Mouse (Mus musculus) limb, embryonic 14.5 days (tissue): ENCODE results near the gene Olfr612. TPM values are rescaled to one million over a fixed set of nuclear protein-coding genes. Genes with fewer than 3 reads are reported as not detected.
"Not testable (repeated sequence)": the region's sequence is repeated elsewhere in the genome, so short reads cannot be mapped to it uniquely, and the experiment has no call there.

Experiments
- ATAC-seq: fragments of 200-750 bp; cut with Nextera tagmentation; 2 replicates; pipeline ENCODE4 v1.8.0; 2017; ENCODE audit warnings: low read depth, moderate number of reproducible peaks, moderate TSS enrichment; ENCODE audit not compliant: low FRiP score
- DNase-seq: peaks from one replicate; pipeline ENCODE4 v3.0.0-alpha.2; 2015; ENCODE audit warnings: low spot score
- H3K27ac ChIP-seq: fragments of 300-500 bp; sonication (generic); replicated peaks from 2 replicates; pipeline ENCODE4 v1.5.1; 2014; ENCODE audit warnings: low read depth, mild to moderate bottlenecking, low read length, moderate library complexity, mixed read lengths
- H3K27me3 ChIP-seq: fragments of 300-500 bp; sonication (generic); 2 replicates; pipeline ENCODE4 v1.6.1; 2014; ENCODE audit warnings: low read length, mixed read lengths; ENCODE audit not compliant: control insufficient read depth, insufficient read depth
- H3K36me3 ChIP-seq: fragments of 300-500 bp; sonication (generic); 2 replicates; pipeline ENCODE4 v1.6.1; 2014; ENCODE audit warnings: mild to moderate bottlenecking, low read length, moderate library complexity, mixed read lengths; ENCODE audit not compliant: control insufficient read depth, insufficient read depth
- H3K4me1 ChIP-seq: fragments of 300-500 bp; sonication (generic); 2 replicates; pipeline ENCODE4 v1.6.1; 2014; ENCODE audit warnings: antibody characterized with exemption, low read length, mixed read lengths; ENCODE audit not compliant: control insufficient read depth, insufficient read depth
- H3K4me2 ChIP-seq: fragments of 300-500 bp; sonication (generic); replicated peaks from 2 replicates; pipeline ENCODE4 v1.6.1; 2014; ENCODE audit warnings: low read depth, mild to moderate bottlenecking, low read length, moderate library complexity; ENCODE audit not compliant: severe bottlenecking
- H3K4me3 ChIP-seq: fragments of 300-500 bp; sonication (generic); replicated peaks from 2 replicates; pipeline ENCODE4 v1.5.1; 2014; ENCODE audit warnings: low read length
- H3K9ac ChIP-seq: fragments of 300-500 bp; sonication (generic); 2 replicates; pipeline ENCODE4 v1.6.1; 2014; ENCODE audit warnings: mild to moderate bottlenecking, low read depth, low read length, moderate library complexity; ENCODE audit not compliant: severe bottlenecking
- H3K9me3 ChIP-seq: fragments of 300-500 bp; sonication (generic); 2 replicates; pipeline ENCODE4 v1.6.1; 2016; ENCODE audit warnings: low read length; ENCODE audit not compliant: control insufficient read depth
- POLR2A ChIP-seq: fragments of 200-500 bp; IDR thresholded peaks from 2 replicates; pipeline ENCODE4 v1.8.0; 2012; ENCODE audit warnings: inconsistent platforms, mild to moderate bottlenecking, moderate library complexity, borderline replicate concordance; ENCODE audit not compliant: insufficient read depth, insufficient read length; ENCODE audit errors: extremely low read depth
- WGBS: fragments of 180-500 bp; shearing (Covaris S2); extraction: QIAGEN DNeasy Blood & Tissue Kit; methylation state at CpG from one replicate; pipeline ENCODE4 v1.1.7; 2014; 5-methylcytosine and 5-hydroxymethylcytosine counted together
- polyA plus RNA-seq, 2 experiments: library from polyadenylated mRNA; depleted of rRNA in 1 of 2; stranded (reverse) in 1 of 2; unstranded in 1 of 2; fragments of >200 nt; fragmentation: Nextera tagmentation in 1 of 2; extraction: Ambion mirVana in 1 of 2; gene quantifications; 2 replicates each; pipeline versions ENCODE4 v1.2.1 to v1.2.3; 2012 to 2014

Olfr612 gene
- polyA plus RNA-seq (2012; rRNA removed) = not detected in 2 replicates
- polyA plus RNA-seq (2014; fragmentation: Nextera tagmentation; extraction: Ambion mirVana) = not detected in 2 replicates

DNA sequence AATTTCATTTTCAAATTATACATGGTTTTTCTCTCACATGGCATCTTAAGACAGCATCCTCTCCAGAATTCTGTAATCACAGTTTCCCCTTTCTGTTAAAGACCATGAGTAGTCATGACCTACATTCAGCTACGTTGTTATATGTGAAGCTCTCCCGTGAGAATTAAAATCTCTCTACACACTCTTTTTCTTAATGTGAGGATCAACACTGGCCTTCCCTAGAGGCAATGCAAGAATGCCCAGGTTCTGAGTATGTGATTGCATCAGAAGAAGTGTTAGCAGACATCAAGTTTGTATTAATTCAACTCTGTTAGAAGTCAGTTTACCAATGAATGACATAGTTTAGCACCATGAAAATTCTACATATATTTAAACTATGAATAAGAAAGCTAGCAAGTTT, at the start of gene Olfr612:
Gene Olfr612 (minus strand): TSS at position 101 of the 400 bp plus-strand sequence.
- WGBS = 78% methylated on average over 2 of the region's 2 CpGs
- H3K27ac ChIP-seq, H3K4me2 ChIP-seq: not testable (repeated sequence)

DNA sequence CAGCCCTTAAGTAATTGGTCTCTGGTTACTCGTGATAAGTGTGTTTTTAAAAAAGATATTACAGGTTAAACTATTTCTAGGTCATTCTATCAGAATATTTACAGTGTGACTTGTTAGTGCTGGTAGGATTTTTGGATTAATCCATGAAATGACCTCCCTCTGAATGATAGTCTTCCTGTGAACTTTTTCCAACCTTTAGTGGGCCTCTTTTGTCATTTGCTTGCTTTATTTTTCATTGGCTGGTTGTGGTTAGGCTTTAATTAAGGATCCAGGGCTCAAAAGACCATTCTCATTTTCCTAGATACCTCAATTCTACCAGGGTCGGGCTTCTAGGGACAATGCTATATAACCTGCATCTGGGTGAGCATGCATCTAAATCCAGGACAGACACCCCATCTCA, 47.3 kb upstream of the Olfr612 start, which contains the start of gene Olfr618:
Gene Olfr618 (plus strand): TSS at position 301 of the 400 bp plus-strand sequence.
- Histone ChIP-seq H3K4me3 (no peak within 1 kb of the TSS), H3K27me3 (no peaks in the 10 kb centered on the region), H3K4me1 (no peaks in the 10 kb centered on the region), H3K9ac (no peak within 1 kb of the TSS), H3K9me3 (no peaks in the 10 kb centered on the region), H3K4me2 (no peak within 1 kb of the TSS), H3K36me3 (no peaks in the 10 kb centered on the region), H3K27ac (no peak within 1 kb of the TSS)
- DNase-seq (no peak), ATAC-seq (no peak)
- no peak for TF ChIP-seq POLR2A
- WGBS = 57% methylated on average over 2 of the region's 2 CpGs

More for the DNA sequence above, at the start of gene Olfr612:
- not testable (repeated sequence) for H3K27me3 ChIP-seq, H3K36me3 ChIP-seq, H3K4me1 ChIP-seq, ATAC-seq, H3K9ac ChIP-seq, H3K9me3 ChIP-seq, DNase-seq, H3K4me3 ChIP-seq

DNA sequence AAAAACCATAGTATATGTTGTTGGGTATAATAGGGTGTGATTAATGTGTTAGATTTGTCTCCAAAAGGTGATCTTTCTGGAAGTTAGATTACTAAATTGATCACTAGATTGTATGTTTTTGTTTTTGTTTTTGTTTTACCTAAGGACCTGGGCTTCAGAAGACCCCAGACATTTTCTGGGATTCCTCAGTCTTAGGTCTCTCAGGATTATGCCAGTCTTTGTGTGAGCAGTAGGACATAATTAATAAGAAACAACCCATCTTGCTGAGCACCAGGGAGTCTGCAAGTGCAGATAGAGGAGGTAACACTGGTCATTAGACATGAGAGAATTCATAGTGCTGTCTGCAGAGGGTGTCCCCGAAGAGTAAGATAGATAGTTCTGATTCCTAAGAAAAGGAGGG, 30.2 kb upstream of the Olfr612 start, which contains the start of gene Olfr617:
Gene Olfr617 (plus strand): TSS at position 301 of the 400 bp plus-strand sequence.
- no peak within 1 kb of the TSS for H3K9ac ChIP-seq
- H3K27me3 ChIP-seq = no peaks in the 10 kb centered on the region
- TF ChIP-seq POLR2A = no peak
- no peaks in the 10 kb centered on the region for H3K9me3 ChIP-seq
- WGBS = 73% methylated on average over 1 of the region's 1 CpGs
- no peak within 1 kb of the TSS for H3K4me2 ChIP-seq
- DNase-seq = no peak
- no peak for ATAC-seq
- no peak within 1 kb of the TSS for H3K27ac ChIP-seq
- H3K36me3 ChIP-seq = no peaks in the 10 kb centered on the region
- no peak within 1 kb of the TSS for H3K4me3 ChIP-seq
- H3K4me1 ChIP-seq = no peaks in the 10 kb centered on the region

DNA sequence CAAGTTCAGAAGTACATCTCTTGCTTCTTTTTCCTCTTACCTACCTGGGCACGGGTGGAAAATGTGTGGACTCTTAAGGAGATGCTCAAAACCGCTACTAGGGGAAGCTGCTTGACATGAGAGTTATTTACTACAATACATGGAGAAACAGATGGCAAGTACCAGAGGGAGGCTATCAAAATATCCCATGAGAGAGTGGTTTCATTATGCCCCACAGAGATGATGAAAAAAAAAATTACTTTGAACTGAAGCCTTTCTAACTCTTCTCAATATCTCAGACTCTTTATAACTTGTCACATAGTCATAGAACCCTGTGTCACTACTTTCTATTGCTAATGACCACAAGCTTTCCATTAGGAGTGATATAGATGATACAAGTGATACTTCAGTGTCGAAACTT, 26.5 kb upstream of the Olfr612 start, which contains the start of gene Olfr616:
Gene Olfr616 (minus strand): TSS at position 101 of the 400 bp plus-strand sequence.
- no peak within 1 kb of the TSS for H3K9ac ChIP-seq
- ATAC-seq = no peak
- 70% methylated on average over 3 of the region's 3 CpGs for WGBS
- no peaks in the 10 kb centered on the region for H3K9me3 ChIP-seq
- no peak for DNase-seq
- H3K27ac ChIP-seq = no peak within 1 kb of the TSS
- no peaks in the 10 kb centered on the region for H3K27me3 ChIP-seq
- H3K4me1 ChIP-seq = no peaks in the 10 kb centered on the region
- no peaks in the 10 kb centered on the region for H3K36me3 ChIP-seq
- no peak within 1 kb of the TSS for H3K4me3 ChIP-seq
- H3K4me2 ChIP-seq = no peak within 1 kb of the TSS
- TF ChIP-seq POLR2A = no peak

DNA sequence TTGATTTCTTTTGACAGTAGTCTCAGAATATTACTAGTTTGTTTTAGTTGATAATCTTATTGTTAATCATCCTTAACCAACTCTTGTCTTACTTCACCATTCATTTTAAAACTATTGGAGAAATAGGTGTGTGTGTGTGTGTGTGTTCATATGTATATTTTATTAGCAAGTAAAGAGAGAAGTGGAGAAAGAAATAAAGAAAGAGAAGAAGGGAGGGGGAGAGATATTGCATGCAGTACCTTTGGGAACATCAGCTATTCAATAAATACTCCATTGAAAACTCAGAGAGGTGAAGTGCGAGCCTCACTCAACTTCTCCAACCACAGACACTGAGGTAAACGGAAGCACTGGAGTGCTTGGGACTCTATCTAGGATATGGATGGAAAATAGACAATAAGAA, 13.3 kb upstream of the Olfr612 start, which contains the start of gene Olfr615:
Gene Olfr615 (plus strand): TSS at position 301 of the 400 bp plus-strand sequence.
- Histone ChIP-seq H3K27me3 (no peaks in the 10 kb centered on the region), H3K4me1 (no peaks in the 10 kb centered on the region), H3K9me3 (no peaks in the 10 kb centered on the region), H3K4me3 (no peak within 1 kb of the TSS), H3K9ac (no peak within 1 kb of the TSS), H3K36me3 (no peaks in the 10 kb centered on the region), H3K4me2 (no peak within 1 kb of the TSS), H3K27ac (no peak within 1 kb of the TSS)
- WGBS = 79% methylated on average over 2 of the region's 2 CpGs
- TF ChIP-seq POLR2A = no peak
- DNase-seq (no peak), ATAC-seq (no peak)
